Mouse (Mus musculus) embryonic fibroblast, embryonic 13.5 days (primary cell): ENCODE measurements around the gene Dpep1.

Experiments
- CTCF ChIP-seq: IDR thresholded peaks from 2 replicates; pipeline ENCODE4 v1.5.1; 2011; ENCODE audit warnings: mild to moderate bottlenecking, control low read depth, low read length, moderate library complexity, borderline replicate concordance; ENCODE audit not compliant: insufficient read depth
- POLR2A ChIP-seq: IDR thresholded peaks from 2 replicates; pipeline ENCODE4 v1.6.1; 2011; ENCODE audit warnings: low read depth, mild to moderate bottlenecking, control low read depth, low read length, moderate library complexity

DNA sequence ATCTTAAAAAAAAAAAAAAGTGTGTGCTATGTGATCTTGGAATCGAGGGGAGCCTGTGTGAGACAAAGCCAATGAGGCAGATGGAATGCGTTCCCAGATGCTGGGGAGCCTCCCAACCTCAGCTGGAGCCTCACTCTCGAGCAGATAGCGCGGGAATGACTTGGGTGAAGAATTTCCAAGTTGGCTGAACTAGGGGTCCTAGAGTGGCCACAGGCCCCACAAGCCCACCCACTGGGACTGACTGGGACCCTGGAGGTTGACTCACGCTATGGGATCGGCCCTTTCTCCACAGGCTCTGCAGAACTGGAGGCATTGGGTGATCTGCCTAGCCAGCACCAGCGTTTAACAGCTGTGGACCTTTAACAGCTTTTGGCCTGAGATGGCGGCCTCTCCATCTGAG is 49.8 kb upstream of the Dpep1 start:
- TF ChIP-seq CTCF (no peak), POLR2A (no peak)
